Mouse (Mus musculus) gastrocnemius, adult 2 months (tissue): Measurements from ENCODE around the gene Aatk. TPM values are rescaled to one million over a fixed set of nuclear protein-coding genes. Genes with fewer than 3 reads are reported as not detected.

ENCODE experiments used
- DNase-seq: peaks from one replicate; pipeline ENCODE4 v3.0.0; 2022
- H3K27ac ChIP-seq: fragments of 200-600 bp; 2 replicates; pipeline ENCODE4 v1.8.1; 2022; ENCODE audit warnings: mild to moderate bottlenecking
- H3K4me3 ChIP-seq: fragments of 200-600 bp; 2 replicates; pipeline ENCODE4 v1.8.1; 2022; ENCODE audit warnings: mild to moderate bottlenecking, moderate library complexity
- CTCF ChIP-seq: fragments of 200-600 bp; IDR thresholded peaks from 2 replicates; pipeline ENCODE4 v1.8.1; 2022; ENCODE audit warnings: antibody characterized with exemption, mild to moderate bottlenecking, moderate library complexity
- intact Hi-C: fragments of 180-260 bp; cut with DNase I; formaldehyde crosslinking; loops from one replicate; pipeline ENCODE4 v1.15.1; 2025
- total RNA-seq, 2 experiments: library from RNA; stranded (reverse); gene quantifications; 2 replicates each; pipeline ENCODE4 v1.2.3; 2021

Gene Aatk
- total RNA-seq, 2 experiments from 2014 or later: 2.8 to 2.9 TPM

GRCm38 (mm10) chr11:120030145-120030901 is 16.6 kb downstream of the Aatk start:
- DNase-seq: peak; percentile 71
- no peak overlapping the region for H3K27ac ChIP-seq
- intact Hi-C loops: loop anchor here (2.0 to 10.0 kb wide), 2 partner anchors 34 to 274 kb away; no protein-coding TSS in a partner anchor
- H3K4me3 ChIP-seq: no peak overlapping the region
- TF ChIP-seq CTCF: peak; percentile 87

- H3K4me3 ChIP-seq: no peak overlapping the region
- intact Hi-C loops: loop anchor here (1.0 to 10.0 kb wide), 3 partner anchors 35 to 275 kb away; no protein-coding TSS in a partner anchor
- H3K27ac ChIP-seq: no peak overlapping the region
- DNase-seq: no peak
- TF ChIP-seq CTCF: no peak
These were observed 17.4 kb downstream of the Aatk start for GRCm38 (mm10) chr11:120029431-120030144.

GRCm38 (mm10) chr11:120028319-120029092 is 18.5 kb downstream of the Aatk start:
- H3K27ac ChIP-seq: no peak overlapping the region
- intact Hi-C loops: loop anchor here (1.0 kb wide), 1 partner anchor 73 kb away; no protein-coding TSS in a partner anchor

GRCm38 (mm10) chr11:120026941-120027340 is 20.0 kb downstream of the Aatk start:
- H3K4me3 ChIP-seq: no peak overlapping the region
- intact Hi-C loops: no loop called here
- DNase-seq: no peak
- no peak for TF ChIP-seq CTCF
- no peak overlapping the region for H3K27ac ChIP-seq

More at GRCm38 (mm10) chr11:120028319-120029092, 18.5 kb downstream of the Aatk start:
- DNase-seq: no peak
- H3K4me3 ChIP-seq: no peak overlapping the region
- no peak for TF ChIP-seq CTCF

- intact Hi-C loops: no loop called here
- TF ChIP-seq CTCF: no peak
- no peak overlapping the region for H3K27ac ChIP-seq
- H3K4me3 ChIP-seq: no peak overlapping the region
- no peak for DNase-seq
These were observed 24.1 kb downstream of the Aatk start for GRCm38 (mm10) chr11:120022841-120023240.

GRCm38 (mm10) chr11:120022216-120022615 is 24.8 kb downstream of the Aatk start:
- no peak for DNase-seq
- Histone ChIP-seq H3K27ac (no peak overlapping the region), H3K4me3 (no peak overlapping the region)
- no peak for TF ChIP-seq CTCF
- intact Hi-C loops: no loop called here

- no peak overlapping the region for H3K4me3 ChIP-seq
- intact Hi-C loops: no loop called here
- no peak for DNase-seq
- no peak overlapping the region; the same call in 1 of the 2 replicates for H3K27ac ChIP-seq
- TF ChIP-seq CTCF: no peak
These were observed 25.6 kb downstream of the Aatk start for GRCm38 (mm10) chr11:120021367-120021766.

- intact Hi-C loops: no loop called here
- peak overlapping the region; percentile 49 for H3K27ac ChIP-seq
- DNase-seq: no peak
- H3K4me3 ChIP-seq: peak overlapping the region; percentile 7
- no peak for TF ChIP-seq CTCF
These were observed 27.2 kb downstream of the Aatk start for GRCm38 (mm10) chr11:120019542-120020440.

- intact Hi-C loops: no loop called here
- TF ChIP-seq CTCF: no peak
- Histone ChIP-seq H3K4me3 (peak overlapping the region; percentile 35), H3K27ac (peak overlapping the region; percentile 38; the same call in 1 of the 2 replicates)
- no peak for DNase-seq
These were observed 30.0 kb downstream of the Aatk start for GRCm38 (mm10) chr11:120017011-120017410.

GRCm38 (mm10) chr11:120014758-120015157 is 32.2 kb downstream of the Aatk start:
- peak; percentile 12; the same call in 1 of the 2 replicates for TF ChIP-seq CTCF
- intact Hi-C loops: no loop called here
- H3K27ac ChIP-seq: no peak overlapping the region
- peak overlapping the region; percentile 20; the same call in 1 of the 2 replicates for H3K4me3 ChIP-seq
- no peak for DNase-seq

- TF ChIP-seq CTCF: peak; percentile 69
- DNase-seq: peak; percentile 83
- peak overlapping the region; percentile 78 for H3K27ac ChIP-seq
- intact Hi-C loops: loop anchor here (1.0 kb wide), 1 partner anchor 52 kb away; no protein-coding TSS in a partner anchor
- H3K4me3 ChIP-seq: peak overlapping the region; percentile 71
These were observed 33.7 kb downstream of the Aatk start for GRCm38 (mm10) chr11:120013174-120013711.
